Mouse (Mus musculus): Measurements from ENCODE around the gene Sgsm3. TPM values are rescaled to one million over a fixed set of nuclear protein-coding genes. Genes with fewer than 3 reads are reported as not detected.
A peak's percentile ranks its signal among the peaks of the same experiment; 100 is the strongest.
"Not testable (repeated sequence)": the region's sequence is repeated elsewhere in the genome, so short reads cannot be mapped to it uniquely, and the experiment has no call there.

Gene Sgsm3
- polyA plus RNA-seq (2016; fragmentation: Nextera tagmentation; extraction: Ambion mirVana) = 41.3 and 46.1 TPM in 2 replicates

DNA sequence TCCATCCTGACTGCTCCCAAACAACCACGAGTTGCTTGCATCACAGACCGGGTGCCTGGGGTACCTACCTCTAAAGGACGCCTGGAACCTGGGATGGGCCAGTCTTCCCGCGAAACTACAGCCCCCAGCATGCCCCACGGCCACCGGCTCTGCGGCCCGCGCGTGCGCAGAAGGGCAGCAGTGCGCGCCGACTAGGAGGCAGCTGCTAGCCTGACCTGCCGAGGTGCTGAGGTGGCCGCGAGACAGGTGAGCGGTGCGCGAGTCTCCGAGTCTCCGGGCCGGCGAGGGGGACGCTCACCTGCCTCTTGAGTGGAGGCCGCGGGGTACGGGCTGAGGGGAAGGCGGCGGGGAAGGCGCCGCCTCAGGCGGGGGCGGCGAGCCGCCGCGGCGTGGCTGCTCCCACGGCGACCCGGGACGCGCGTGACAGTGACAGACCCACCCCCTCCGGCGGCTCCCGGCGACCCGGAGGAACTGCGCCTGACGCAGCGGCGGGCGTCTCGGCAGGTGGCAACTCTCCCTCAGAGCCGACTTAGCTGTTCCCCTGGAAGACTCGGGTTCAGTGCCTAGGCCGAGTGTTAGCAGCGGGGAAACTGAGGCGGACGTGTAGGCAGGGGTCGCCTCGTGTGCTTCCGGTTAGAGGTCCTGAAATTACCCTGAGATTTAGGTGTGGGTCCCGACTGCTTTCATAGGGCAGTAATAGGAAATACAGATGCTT lies at the start of gene Sgsm3:
Gene Sgsm3, plus strand, starts transcription at position 146 of the 715 bp plus-strand sequence.
- H3K4me1 ChIP-seq = peaks cover 8% of the 10 kb centered on the region
- peak; percentile 94 for ATAC-seq (ENCODE audit: low FRiP score, low read depth)
- no peak within 1 kb of the TSS for H3K27ac ChIP-seq
- under 1% methylated on average over 67 of the region's 67 CpGs for WGBS
- no peaks in the 10 kb centered on the region for H3K27me3 ChIP-seq (replicated peaks)
- H3K4me3 ChIP-seq = peak within 1 kb of the TSS; percentile 74
- peak within 1 kb of the TSS; percentile 68 for H3K9ac ChIP-seq
- H3K36me3 ChIP-seq = no peaks in the 10 kb centered on the region
- no peaks in the 10 kb centered on the region for H3K9me3 ChIP-seq
- peak within 1 kb of the TSS; percentile 89 for H3K4me2 ChIP-seq (replicated peaks)

DNA sequence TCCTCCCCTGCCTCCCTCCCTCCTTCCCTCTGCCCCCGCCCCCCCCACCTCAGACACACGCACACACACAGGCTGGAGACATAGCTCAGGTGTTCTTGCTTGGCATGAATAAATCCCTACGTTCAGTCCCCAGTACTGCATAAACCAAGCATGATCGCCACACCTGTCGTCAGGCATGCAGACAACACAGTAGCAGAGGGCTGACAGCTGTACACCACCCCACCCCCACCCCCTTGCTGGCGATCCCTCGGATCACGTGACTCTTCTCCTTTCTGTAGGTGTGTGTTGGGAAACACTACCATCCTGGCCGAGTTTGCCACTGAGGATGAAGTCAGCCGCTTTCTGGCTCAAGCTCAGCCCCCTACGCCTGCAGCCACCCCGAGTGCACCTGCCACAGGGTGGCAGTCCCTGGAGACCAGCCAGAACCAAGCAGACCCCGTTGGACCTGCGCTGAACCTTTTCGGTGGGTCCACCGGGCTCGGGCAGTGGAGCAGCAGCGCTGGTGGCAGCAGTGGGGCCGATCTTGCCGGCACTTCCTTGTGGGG lies 48.7 kb upstream of the Sgsm3 start:
- 84% methylated on average over 20 of the region's 20 CpGs for WGBS
- no peak overlapping the region for H3K4me2 ChIP-seq (replicated peaks)
- H3K27me3 ChIP-seq (replicated peaks) = no peaks in the 10 kb centered on the region
- no peaks in the 10 kb centered on the region for H3K4me1 ChIP-seq
- H3K9me3 ChIP-seq = no peaks in the 10 kb centered on the region
- no peak overlapping the region for H3K27ac ChIP-seq
- H3K36me3 ChIP-seq = peaks cover 67% of the 10 kb centered on the region
- no peak overlapping the region for H3K4me3 ChIP-seq
- H3K9ac ChIP-seq = no peak overlapping the region
- ATAC-seq (ENCODE audit: low FRiP score, low read depth) = no peak

DNA sequence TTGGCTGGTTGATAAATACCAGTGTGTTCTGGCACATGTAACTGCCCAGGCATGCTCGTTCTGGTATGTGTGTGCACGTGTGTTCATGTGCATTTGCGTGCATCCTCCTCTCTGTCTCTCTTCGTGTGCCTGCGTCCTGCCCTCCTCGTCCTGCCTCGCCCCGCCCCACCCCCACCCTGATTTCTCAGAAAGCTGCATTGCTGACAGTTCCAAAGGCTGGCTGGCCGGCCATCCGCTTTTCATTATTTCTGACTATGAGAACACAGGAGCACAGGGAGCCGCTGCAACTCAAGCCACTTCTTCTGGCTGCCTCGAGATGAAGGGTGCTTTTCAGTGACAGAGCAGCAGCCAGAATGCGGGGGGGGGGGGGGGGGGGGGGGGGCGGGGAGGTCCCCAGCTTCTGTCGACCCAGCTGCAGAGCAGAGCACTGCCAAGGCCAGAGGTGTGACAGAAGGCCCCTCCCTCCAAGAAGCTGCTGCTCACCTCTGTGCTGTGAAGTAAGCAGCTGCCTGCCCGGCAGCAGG lies 47.5 kb upstream of the Sgsm3 start:
- no peaks in the 10 kb centered on the region for H3K4me1 ChIP-seq
- H3K27me3 ChIP-seq (replicated peaks) = no peaks in the 10 kb centered on the region
- ATAC-seq (ENCODE audit: low FRiP score, low read depth) = no peak
- H3K4me3 ChIP-seq = no peak overlapping the region
- no peak overlapping the region for H3K27ac ChIP-seq
- 50% methylated on average over 15 of the region's 16 CpGs for WGBS
- no peaks in the 10 kb centered on the region for H3K9me3 ChIP-seq
- no peak overlapping the region for H3K4me2 ChIP-seq (replicated peaks)
- no peak overlapping the region for H3K9ac ChIP-seq
- H3K36me3 ChIP-seq = peaks cover 62% of the 10 kb centered on the region

DNA sequence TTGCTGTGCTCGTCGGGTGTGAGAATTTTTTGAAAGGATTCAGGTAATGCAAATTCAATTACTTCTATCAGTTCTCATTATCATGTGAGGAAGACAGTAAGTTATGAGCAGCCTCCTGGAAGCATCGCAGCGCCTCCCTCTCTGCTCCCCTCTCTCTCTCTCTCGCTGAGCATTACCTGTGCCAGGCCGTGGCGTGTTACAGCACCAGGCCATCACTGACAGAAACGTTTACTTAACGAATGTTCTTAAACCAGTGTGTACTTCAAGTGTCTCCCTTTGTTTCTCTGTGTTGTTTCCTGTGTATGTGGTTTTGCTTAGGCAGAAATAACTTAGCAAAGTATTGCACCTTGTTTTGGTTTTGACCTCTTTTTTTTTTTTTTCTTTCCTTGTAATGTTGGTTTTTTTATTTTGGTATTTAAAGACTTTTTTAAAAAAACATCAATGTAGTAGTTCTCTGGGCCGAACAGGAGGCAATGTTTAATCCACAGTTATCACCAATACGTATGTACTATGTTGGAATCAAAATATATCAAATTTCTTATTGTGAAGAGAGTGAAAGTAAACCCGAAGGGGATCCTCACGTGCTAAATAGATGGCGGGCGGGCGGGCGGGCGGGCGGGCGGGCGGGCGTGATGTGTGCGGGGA lies 46.8 kb upstream of the Sgsm3 start:
- H3K4me3 ChIP-seq; H3K9me3 ChIP-seq; ATAC-seq (ENCODE audit: low FRiP score, low read depth); H3K4me2 ChIP-seq (replicated peaks); H3K27me3 ChIP-seq (replicated peaks); H3K9ac ChIP-seq; H3K27ac ChIP-seq; H3K4me1 ChIP-seq: not testable (repeated sequence)
- H3K36me3 ChIP-seq = peaks cover 57% of the 10 kb centered on the region
- 91% methylated on average over 23 of the region's 23 CpGs for WGBS

DNA sequence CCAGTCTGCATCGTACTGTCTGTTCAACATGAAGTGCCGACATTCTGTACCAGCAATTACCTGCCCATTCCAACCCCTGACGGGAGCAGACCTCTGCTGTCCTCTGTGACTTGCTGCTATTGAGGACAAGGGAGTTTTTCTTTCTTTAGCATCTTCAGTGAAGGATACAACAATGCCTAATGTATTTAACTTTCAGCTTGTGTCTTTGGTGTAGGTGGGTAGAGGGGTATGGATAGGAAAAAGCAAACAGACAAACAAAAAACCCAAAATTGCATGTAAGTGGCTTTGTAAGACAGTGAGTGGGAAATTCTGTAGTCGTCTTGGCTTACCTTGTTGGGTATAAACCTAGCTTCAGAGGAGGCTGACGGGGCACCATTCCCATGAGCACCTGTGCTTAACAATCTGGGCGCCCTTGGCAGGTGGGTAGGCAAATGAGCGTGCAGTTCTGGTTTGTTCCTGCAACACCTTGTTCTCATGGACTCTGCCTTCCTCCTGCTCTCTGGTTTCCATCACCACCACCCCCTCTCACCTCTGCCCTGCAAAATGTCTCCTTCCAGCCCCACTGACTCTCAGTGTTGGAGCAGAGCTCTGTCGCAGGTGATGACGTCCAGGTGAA lies 46.1 kb upstream of the Sgsm3 start:
- no peaks in the 10 kb centered on the region for H3K9me3 ChIP-seq

DNA sequence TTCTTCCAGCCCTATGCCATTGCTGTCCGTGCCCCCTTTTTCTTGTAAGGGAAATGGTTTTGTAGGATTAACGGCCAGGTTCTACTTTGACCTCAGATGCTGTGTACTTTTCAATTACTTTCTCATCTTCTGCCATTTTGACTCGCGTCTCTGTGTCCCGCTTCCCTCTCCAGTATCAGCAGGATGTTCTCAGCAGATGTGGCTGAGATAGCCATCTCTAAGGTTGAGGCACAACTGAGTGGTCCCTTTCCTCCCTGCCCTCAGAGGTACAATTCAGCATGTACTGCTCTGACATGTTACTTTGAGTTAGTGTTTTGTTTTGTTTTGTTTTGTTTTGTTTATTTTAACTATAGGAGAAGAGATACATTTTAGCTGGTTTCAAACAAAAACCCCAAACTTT lies 42.7 kb upstream of the Sgsm3 start:
- Histone ChIP-seq H3K4me1 (no peaks in the 10 kb centered on the region), H3K27me3 (replicated peaks) (no peaks in the 10 kb centered on the region), H3K9ac (no peak overlapping the region), H3K4me2 (replicated peaks) (no peak overlapping the region), H3K27ac (no peak overlapping the region), H3K9me3 (no peaks in the 10 kb centered on the region), H3K36me3 (peaks cover 33% of the 10 kb centered on the region), H3K4me3 (no peak overlapping the region)
- ATAC-seq (ENCODE audit: low FRiP score, low read depth) = no peak
- WGBS = 97% methylated on average over 5 of the region's 5 CpGs

More for the DNA sequence above, 46.1 kb upstream of the Sgsm3 start:
- no peak for ATAC-seq (ENCODE audit: low FRiP score, low read depth)
- peaks cover 52% of the 10 kb centered on the region for H3K36me3 ChIP-seq
- no peaks in the 10 kb centered on the region for H3K4me1 ChIP-seq
- H3K27ac ChIP-seq = no peak overlapping the region
- H3K4me2 ChIP-seq (replicated peaks) = no peak overlapping the region
- WGBS = 94% methylated on average over 9 of the region's 9 CpGs
- H3K4me3 ChIP-seq = no peak overlapping the region
- H3K27me3 ChIP-seq (replicated peaks) = no peaks in the 10 kb centered on the region
- no peak overlapping the region for H3K9ac ChIP-seq

DNA sequence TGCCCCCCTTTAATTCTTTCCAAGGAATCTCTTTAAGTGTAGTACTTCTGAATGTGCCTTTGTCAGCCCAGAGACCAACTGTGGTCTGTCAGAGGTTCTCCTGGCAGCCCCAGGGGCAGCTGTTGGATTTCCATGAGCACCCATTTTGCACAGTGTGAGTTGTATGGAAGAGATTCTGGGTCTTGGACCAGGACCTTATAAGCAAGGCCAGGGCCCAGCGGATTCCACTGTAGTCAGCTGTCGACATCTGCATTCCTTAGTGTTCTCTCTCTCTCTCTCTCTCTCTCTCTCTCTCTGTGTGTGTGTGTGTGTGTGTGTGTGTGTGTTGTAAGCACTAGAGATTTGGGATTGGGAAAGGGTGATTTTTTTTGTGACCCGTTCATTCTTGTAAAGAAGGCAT lies 40.9 kb upstream of the Sgsm3 start:
- no peaks in the 10 kb centered on the region for H3K4me1 ChIP-seq
- H3K27me3 ChIP-seq (replicated peaks) = no peaks in the 10 kb centered on the region
- ATAC-seq (ENCODE audit: low FRiP score, low read depth) = no peak
- H3K27ac ChIP-seq = no peak overlapping the region
- no peak overlapping the region for H3K4me3 ChIP-seq
- peaks cover 21% of the 10 kb centered on the region for H3K36me3 ChIP-seq
- no peak overlapping the region for H3K4me2 ChIP-seq (replicated peaks)
- H3K9me3 ChIP-seq = no peaks in the 10 kb centered on the region
- WGBS = 92% methylated on average over 3 of the region's 3 CpGs
- no peak overlapping the region for H3K9ac ChIP-seq

DNA sequence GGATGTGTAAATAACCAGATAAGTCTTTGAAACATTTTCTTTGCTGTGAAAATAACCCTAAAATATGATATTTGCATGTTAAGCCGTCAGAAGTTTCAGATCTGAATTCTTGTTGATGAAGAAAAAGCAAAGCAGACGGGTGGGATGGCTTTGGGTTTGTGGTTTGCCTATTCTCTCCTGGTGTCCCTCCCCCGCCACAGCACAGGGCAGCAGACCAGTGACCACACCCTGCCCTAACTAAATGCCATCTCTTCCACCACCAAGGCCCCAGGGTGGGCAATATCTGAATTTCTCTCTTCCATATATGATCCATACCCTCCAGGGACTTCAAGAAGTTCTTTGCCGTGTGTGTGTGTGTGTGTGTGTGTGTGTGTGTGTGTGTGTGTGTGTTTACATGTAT lies 39.0 kb upstream of the Sgsm3 start:
- WGBS = 84% methylated on average over 4 of the region's 4 CpGs

DNA sequence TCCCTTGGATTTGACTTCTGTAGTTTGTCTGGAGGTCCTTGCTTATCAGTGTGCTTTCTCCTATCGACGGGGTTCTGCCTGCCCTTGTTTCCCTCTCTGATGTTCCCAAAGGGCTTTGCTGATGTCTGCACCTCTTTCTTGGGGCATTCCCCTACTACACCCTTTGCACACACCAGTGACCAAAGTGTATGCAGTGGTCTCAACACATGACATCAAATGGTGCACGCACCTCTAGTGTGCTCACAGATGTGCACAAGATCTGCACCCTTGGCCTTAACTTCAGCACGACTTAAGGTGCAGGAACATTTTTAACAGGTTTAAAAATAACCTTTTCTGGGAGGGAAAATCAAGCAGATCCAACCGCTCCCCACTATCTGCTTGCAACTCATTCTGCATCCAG lies 38.2 kb upstream of the Sgsm3 start:
- Histone ChIP-seq H3K27ac (no peak overlapping the region), H3K4me1 (no peaks in the 10 kb centered on the region), H3K9me3 (no peaks in the 10 kb centered on the region), H3K4me3 (no peak overlapping the region), H3K27me3 (replicated peaks) (no peaks in the 10 kb centered on the region), H3K36me3 (peaks cover 8% of the 10 kb centered on the region), H3K9ac (no peak overlapping the region), H3K4me2 (replicated peaks) (no peak overlapping the region)
- 94% methylated on average over 5 of the region's 5 CpGs for WGBS
- ATAC-seq (ENCODE audit: low FRiP score, low read depth) = no peak

More for the DNA sequence above, 39.0 kb upstream of the Sgsm3 start:
- Histone ChIP-seq H3K9me3 (no peaks in the 10 kb centered on the region), H3K36me3 (peaks cover 12% of the 10 kb centered on the region), H3K4me1 (no peaks in the 10 kb centered on the region), H3K9ac (no peak overlapping the region), H3K4me3 (no peak overlapping the region), H3K27me3 (replicated peaks) (no peaks in the 10 kb centered on the region), H3K4me2 (replicated peaks) (no peak overlapping the region), H3K27ac (no peak overlapping the region)
- ATAC-seq (ENCODE audit: low FRiP score, low read depth) = no peak

DNA sequence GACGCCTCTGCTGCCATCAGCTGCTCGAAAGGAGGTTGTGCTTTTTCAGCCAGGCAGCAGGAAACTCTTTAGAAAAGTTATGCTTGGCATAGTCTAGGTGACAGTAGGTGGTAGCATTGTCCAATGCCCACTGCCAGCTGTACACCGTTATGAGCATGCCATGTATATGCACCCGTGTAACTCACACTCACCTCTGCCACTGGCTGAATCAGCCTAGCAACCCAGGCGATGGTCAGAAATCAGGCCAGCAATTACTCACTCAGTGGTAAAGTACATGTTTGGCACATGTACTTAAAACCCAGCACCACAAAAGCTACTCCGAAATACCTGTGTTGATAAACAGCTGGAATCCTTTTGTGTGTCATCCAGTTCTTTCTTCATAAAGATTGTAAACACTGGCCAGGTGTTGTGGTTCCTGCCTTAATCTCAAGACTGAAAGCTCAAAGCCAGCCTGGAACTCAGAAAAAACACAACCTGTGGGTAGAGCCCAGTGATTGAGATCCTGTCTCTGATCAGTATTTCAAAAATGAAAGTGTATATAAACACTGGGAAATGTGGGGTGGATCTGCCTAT lies 36.0 kb upstream of the Sgsm3 start:
- Histone ChIP-seq H3K4me3 (no peak overlapping the region), H3K27ac (no peak overlapping the region), H3K27me3 (replicated peaks) (no peaks in the 10 kb centered on the region), H3K9ac (no peak overlapping the region), H3K36me3 (peaks cover 6% of the 10 kb centered on the region; the same call in 1 of the 2 replicates), H3K4me1 (no peaks in the 10 kb centered on the region), H3K9me3 (no peaks in the 10 kb centered on the region), H3K4me2 (replicated peaks) (no peak overlapping the region)
- 92% methylated on average over 6 of the region's 6 CpGs for WGBS
- ATAC-seq (ENCODE audit: low FRiP score, low read depth) = no peak

DNA sequence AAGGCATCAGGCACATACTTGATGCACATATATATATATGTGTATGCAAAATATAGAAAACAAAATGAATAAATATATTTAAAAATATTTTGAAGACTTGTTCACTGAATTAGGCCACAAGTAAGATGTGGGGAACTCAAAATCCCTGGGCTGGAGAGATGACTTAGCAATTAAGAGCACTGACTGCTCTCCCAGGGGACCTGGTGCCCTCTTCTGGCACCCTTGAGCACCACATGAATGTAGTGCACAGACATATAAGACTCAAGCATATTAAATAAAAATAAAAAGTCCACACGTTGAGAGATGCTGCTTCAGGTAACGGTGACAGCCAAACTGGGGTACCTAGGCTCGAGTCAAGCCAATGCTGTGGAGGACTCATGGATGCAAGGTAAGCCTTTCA lies 31.7 kb upstream of the Sgsm3 start:
- peaks cover 11% of the 10 kb centered on the region for H3K4me1 ChIP-seq
- whole genome bisulfite sequencing = 63% methylated on average over 3 of the region's 3 CpGs
- no peak overlapping the region for H3K4me3 ChIP-seq
- H3K9ac ChIP-seq = no peak overlapping the region
- H3K4me2 ChIP-seq (replicated peaks) = no peak overlapping the region
- 0 out of 2 replicates have a peak, but pooled peaks cover 3% of the 10 kb centered on the region for H3K36me3 ChIP-seq
- no peaks in the 10 kb centered on the region for H3K27me3 ChIP-seq (replicated peaks)
- H3K9me3 ChIP-seq = no peaks in the 10 kb centered on the region
- no peak overlapping the region for H3K27ac ChIP-seq
- no peak for ATAC-seq (ENCODE audit: low FRiP score, low read depth)
